Mouse (Mus musculus) hindbrain, embryonic 15.5 days (tissue): ENCODE measurements around the gene Txndc15. TPM values are rescaled to one million over a fixed set of nuclear protein-coding genes. Genes with fewer than 3 reads are reported as not detected.

Experiments
- ATAC-seq: fragments of 200-750 bp; cut with Nextera tagmentation; 2 replicates; pipeline ENCODE4 v1.8.0; 2017; ENCODE audit warnings: low read depth, moderate number of reproducible peaks, moderate TSS enrichment; ENCODE audit not compliant: low FRiP score
- H3K27ac ChIP-seq: fragments of 300-500 bp; sonication (generic); replicated peaks from 2 replicates; pipeline ENCODE4 v1.5.1; 2015; ENCODE audit warnings: mild to moderate bottlenecking, inconsistent platforms
- H3K27me3 ChIP-seq: fragments of 300-500 bp; sonication (generic); 2 replicates; pipeline ENCODE4 v1.6.1; 2015; ENCODE audit warnings: control low read depth, inconsistent platforms
- H3K36me3 ChIP-seq: fragments of 300-500 bp; sonication (generic); 2 replicates; pipeline ENCODE4 v1.6.1; 2015; ENCODE audit warnings: control low read depth, inconsistent platforms
- H3K4me1 ChIP-seq: fragments of 300-500 bp; sonication (generic); replicated peaks from 2 replicates; pipeline ENCODE4 v1.6.1; 2015; ENCODE audit warnings: control low read depth, inconsistent platforms
- H3K4me2 ChIP-seq: fragments of 300-500 bp; sonication (generic); 2 replicates; pipeline ENCODE4 v1.6.1; 2015; ENCODE audit warnings: moderate library complexity, mild to moderate bottlenecking, inconsistent platforms
- H3K4me3 ChIP-seq: fragments of 300-500 bp; sonication (generic); 2 replicates; pipeline ENCODE4 v1.5.1; 2015; ENCODE audit warnings: mild to moderate bottlenecking, inconsistent platforms
- H3K9ac ChIP-seq: fragments of 300-500 bp; sonication (generic); 2 replicates; pipeline ENCODE4 v1.6.1; 2015; ENCODE audit warnings: inconsistent platforms
- H3K9me3 ChIP-seq: fragments of 300-500 bp; sonication (generic); 2 replicates; pipeline ENCODE4 v1.6.1; 2016; ENCODE audit warnings: control low read depth, inconsistent platforms
- WGBS: fragments of 180-500 bp; shearing (Covaris S2); methylation state at CpG from one replicate; pipeline ENCODE4 v1.1.7; 2015; 5-methylcytosine and 5-hydroxymethylcytosine counted together
- polyA plus RNA-seq: library from polyadenylated mRNA; unstranded; fragments of >200 nt; fragmentation: Nextera tagmentation; extraction: Ambion mirVana; gene quantifications from 2 replicates; pipeline ENCODE4 v1.2.1, GENCODE M21; 2015

Gene Txndc15
- polyA plus RNA-seq: 136 and 142 TPM in 2 replicates

GRCm38 (mm10) chr13:55714501-55715166 lies at the start of gene Txndc15:
Gene Txndc15, plus strand, starts transcription at chr13:55714650.
- ATAC-seq: peak; percentile 94
- peak within 1 kb of the TSS; percentile 89 for H3K9ac ChIP-seq
- under 1% methylated on average over 63 of the region's 63 CpGs for WGBS
- no peaks in the 10 kb centered on the region for H3K9me3 ChIP-seq
- peak within 1 kb of the TSS; percentile 75 for H3K4me3 ChIP-seq
- peaks cover 32% of the 10 kb centered on the region for H3K4me1 ChIP-seq
- peaks cover 8% of the 10 kb centered on the region for H3K36me3 ChIP-seq
- H3K4me2 ChIP-seq: peak within 1 kb of the TSS; percentile 70
- peak within 1 kb of the TSS; percentile 97 for H3K27ac ChIP-seq
- H3K27me3 ChIP-seq: no peaks in the 10 kb centered on the region

GRCm38 (mm10) chr13:55668550-55668949 lies 45.9 kb upstream of the Txndc15 start:
- no peaks in the 10 kb centered on the region for H3K4me1 ChIP-seq
- H3K9ac ChIP-seq: no peak overlapping the region
- no peak for ATAC-seq
- no peak overlapping the region for H3K4me3 ChIP-seq
- H3K9me3 ChIP-seq: no peaks in the 10 kb centered on the region
- WGBS: 82% methylated on average over 6 of the region's 6 CpGs
- no peaks in the 10 kb centered on the region for H3K27me3 ChIP-seq
- peaks cover 90% of the 10 kb centered on the region for H3K36me3 ChIP-seq
- no peak overlapping the region for H3K27ac ChIP-seq
- H3K4me2 ChIP-seq: no peak overlapping the region

GRCm38 (mm10) chr13:55672711-55673110 lies 41.7 kb upstream of the Txndc15 start:
- H3K4me2 ChIP-seq: no peak overlapping the region
- no peak overlapping the region for H3K9ac ChIP-seq
- no peak overlapping the region for H3K4me3 ChIP-seq
- no peaks in the 10 kb centered on the region for H3K4me1 ChIP-seq
- peaks cover 86% of the 10 kb centered on the region for H3K36me3 ChIP-seq
- H3K9me3 ChIP-seq: no peaks in the 10 kb centered on the region
- no peak overlapping the region for H3K27ac ChIP-seq
- H3K27me3 ChIP-seq: no peaks in the 10 kb centered on the region
- WGBS: 93% methylated on average over 6 of the region's 6 CpGs
- no peak for ATAC-seq

- ATAC-seq: no peak
- Histone ChIP-seq H3K27me3 (no peaks in the 10 kb centered on the region), H3K27ac (no peak overlapping the region), H3K9me3 (no peaks in the 10 kb centered on the region), H3K4me2 (no peak overlapping the region), H3K9ac (no peak overlapping the region), H3K4me1 (no peaks in the 10 kb centered on the region), H3K36me3 (peaks cover 77% of the 10 kb centered on the region), H3K4me3 (no peak overlapping the region)
- 89% methylated on average over 8 of the region's 8 CpGs for WGBS
These were observed 37.1 kb upstream of the Txndc15 start for GRCm38 (mm10) chr13:55677364-55677763.

GRCm38 (mm10) chr13:55682201-55682600 lies 32.2 kb upstream of the Txndc15 start:
- Histone ChIP-seq H3K27ac (no peak overlapping the region), H3K4me3 (no peak overlapping the region), H3K27me3 (no peaks in the 10 kb centered on the region), H3K4me2 (no peak overlapping the region), H3K9me3 (no peaks in the 10 kb centered on the region), H3K9ac (no peak overlapping the region), H3K4me1 (no peaks in the 10 kb centered on the region), H3K36me3 (peaks cover 36% of the 10 kb centered on the region)
- WGBS: 85% methylated on average over 9 of the region's 9 CpGs
- no peak for ATAC-seq

GRCm38 (mm10) chr13:55683581-55683980 lies 30.9 kb upstream of the Txndc15 start:
- WGBS: 97% methylated on average over 3 of the region's 3 CpGs
- Histone ChIP-seq H3K4me3 (no peak overlapping the region), H3K4me1 (peaks cover 3% of the 10 kb centered on the region; the same call in 1 of the 2 replicates), H3K4me2 (no peak overlapping the region), H3K36me3 (peaks cover 22% of the 10 kb centered on the region), H3K9ac (no peak overlapping the region), H3K27ac (no peak overlapping the region), H3K9me3 (no peaks in the 10 kb centered on the region), H3K27me3 (no peaks in the 10 kb centered on the region)
- no peak for ATAC-seq

- WGBS: 62% methylated on average over 9 of the region's 9 CpGs
- H3K9ac ChIP-seq: no peak overlapping the region
- peak overlapping the region; percentile 65 for H3K27ac ChIP-seq
- H3K4me2 ChIP-seq: no peak overlapping the region
- H3K27me3 ChIP-seq: no peaks in the 10 kb centered on the region
- no peak overlapping the region for H3K4me3 ChIP-seq
- peak; percentile 77 for ATAC-seq
- H3K9me3 ChIP-seq: no peaks in the 10 kb centered on the region
- H3K4me1 ChIP-seq: peaks cover 3% of the 10 kb centered on the region; the same call in 1 of the 2 replicates
- 0 out of 2 replicates have a peak, but pooled peaks cover 4% of the 10 kb centered on the region for H3K36me3 ChIP-seq
These were observed 28.3 kb upstream of the Txndc15 start for GRCm38 (mm10) chr13:55686107-55686633.

GRCm38 (mm10) chr13:55687927-55688602 lies 26.4 kb upstream of the Txndc15 start:
- Histone ChIP-seq H3K27me3 (no peaks in the 10 kb centered on the region), H3K4me3 (no peak overlapping the region), H3K9ac (no peak overlapping the region), H3K4me1 (peaks cover 7% of the 10 kb centered on the region), H3K9me3 (no peaks in the 10 kb centered on the region), H3K36me3 (no peaks in the 10 kb centered on the region), H3K27ac (no peak overlapping the region), H3K4me2 (no peak overlapping the region)
- 11% methylated on average over 4 of the region's 4 CpGs for WGBS
- no peak for ATAC-seq

GRCm38 (mm10) chr13:55692535-55693242 lies 21.8 kb upstream of the Txndc15 start, which contains the start of gene B230219D22Rik:
Gene B230219D22Rik, plus strand, starts transcription at chr13:55693124.
- no peaks in the 10 kb centered on the region for H3K27me3 ChIP-seq
- H3K4me3 ChIP-seq: peak within 1 kb of the TSS; percentile 93
- no peaks in the 10 kb centered on the region for H3K9me3 ChIP-seq
- peak within 1 kb of the TSS; percentile 99 for H3K9ac ChIP-seq
- peak within 1 kb of the TSS; percentile 97 for H3K27ac ChIP-seq
- peak within 1 kb of the TSS; percentile 58 for H3K4me2 ChIP-seq
- peak; percentile 98 for ATAC-seq
- 3% methylated on average over 44 of the region's 51 CpGs for WGBS
- peaks cover 26% of the 10 kb centered on the region for H3K4me1 ChIP-seq
- peaks cover 3% of the 10 kb centered on the region; the same call in 1 of the 2 replicates for H3K36me3 ChIP-seq

- peak overlapping the region; percentile 58 for H3K4me2 ChIP-seq
- under 1% methylated on average over 41 of the region's 70 CpGs for WGBS
- peak; percentile 85 for ATAC-seq
- H3K4me3 ChIP-seq: peak overlapping the region; percentile 93
- H3K9me3 ChIP-seq: no peaks in the 10 kb centered on the region
- H3K27ac ChIP-seq: peak overlapping the region; percentile 97
- peaks cover 23% of the 10 kb centered on the region for H3K4me1 ChIP-seq
- peak overlapping the region; percentile 99 for H3K9ac ChIP-seq
- no peaks in the 10 kb centered on the region for H3K27me3 ChIP-seq
- H3K36me3 ChIP-seq: peaks cover 3% of the 10 kb centered on the region; the same call in 1 of the 2 replicates
These were observed 21.2 kb upstream of the Txndc15 start for GRCm38 (mm10) chr13:55693243-55693721.

- 20% methylated on average over 8 of the region's 8 CpGs for WGBS
- peak overlapping the region; percentile 58 for H3K4me2 ChIP-seq
- peak overlapping the region; percentile 99 for H3K9ac ChIP-seq
- H3K4me1 ChIP-seq: peaks cover 23% of the 10 kb centered on the region
- ATAC-seq: no peak
- no peak overlapping the region for H3K27ac ChIP-seq
- no peaks in the 10 kb centered on the region for H3K27me3 ChIP-seq
- peak overlapping the region; percentile 93 for H3K4me3 ChIP-seq
- peaks cover 3% of the 10 kb centered on the region; the same call in 1 of the 2 replicates for H3K36me3 ChIP-seq
- no peaks in the 10 kb centered on the region for H3K9me3 ChIP-seq
These were observed 20.3 kb upstream of the Txndc15 start for GRCm38 (mm10) chr13:55694110-55694509.
